Mouse (Mus musculus) left cerebral cortex, adult 11 months (tissue): Measurements from ENCODE around the gene Fam160a1.

Experiments
- DNase-seq: peaks from one replicate; pipeline ENCODE4 v3.0.0; 2022; ENCODE audit warnings: low spot score

Gene Fam160a1

GRCm38 (mm10) chr3:85817191-85817590, at the start of gene Fam160a1:
Gene Fam160a1 (minus strand): TSS chr3:85817291.
- no peak for DNase-seq

DNA sequence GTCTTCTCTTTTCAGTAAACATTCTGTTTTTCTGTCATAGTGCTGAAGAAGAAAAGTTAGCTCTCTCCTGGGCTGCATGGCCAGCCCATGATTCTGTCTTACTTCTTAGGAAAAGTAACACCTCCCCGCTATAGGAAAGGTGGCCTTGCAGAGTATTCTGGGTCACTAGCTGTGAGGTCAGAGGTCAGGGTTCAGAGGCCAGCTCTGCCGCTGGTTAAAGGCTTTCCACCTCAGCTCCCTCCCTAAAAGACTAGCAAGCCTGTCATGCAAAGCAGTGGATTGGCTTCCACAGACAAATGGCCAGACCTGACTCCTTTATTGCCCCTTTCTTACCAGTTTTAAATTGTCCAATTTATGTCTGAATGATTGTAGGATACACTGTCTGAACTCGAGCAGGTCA, 46.9 kb upstream of the Fam160a1 start:
- DNase-seq, result no peak

DNA sequence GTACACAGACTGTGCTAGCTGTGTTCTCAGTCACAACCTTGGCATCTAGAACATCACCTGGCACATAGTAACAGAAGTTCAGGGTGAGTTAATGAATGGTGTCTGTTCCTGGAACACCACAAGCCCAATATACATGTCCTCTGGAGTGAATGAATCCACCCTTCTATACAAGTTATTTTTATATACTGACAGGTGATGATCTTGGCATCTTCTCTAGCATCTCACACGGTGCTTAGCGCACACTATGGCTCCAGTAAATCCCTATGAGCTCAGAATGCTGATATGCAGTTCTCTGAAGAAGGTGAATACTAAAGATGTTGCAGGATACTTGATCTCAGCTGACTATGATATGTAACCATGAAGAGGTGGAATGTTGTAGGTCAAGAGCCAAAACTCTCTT, 45.8 kb upstream of the Fam160a1 start:
- no peak for DNase-seq

GRCm38 (mm10) chr3:85860996-85861395, 43.9 kb upstream of the Fam160a1 start:
- no peak for DNase-seq

DNA sequence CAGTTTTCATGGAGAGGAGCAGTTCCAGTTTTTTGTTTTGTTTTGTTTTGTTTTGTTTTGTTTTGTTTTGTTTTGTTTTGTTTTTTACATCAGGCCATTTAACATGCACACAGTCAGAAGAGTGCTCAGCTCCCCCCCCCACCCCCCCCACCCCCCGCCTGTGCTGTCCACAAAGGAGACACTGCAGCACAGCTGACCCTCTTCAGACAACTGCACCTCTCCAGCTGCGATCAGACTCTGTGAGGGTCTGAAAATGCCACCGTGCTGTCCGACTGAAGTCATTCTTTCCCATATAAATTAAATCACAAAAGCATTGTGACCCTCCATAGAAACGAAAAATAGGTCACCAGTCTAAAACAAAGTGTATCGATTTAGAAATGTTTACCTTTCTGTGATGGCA, 42.2 kb upstream of the Fam160a1 start:
- no peak for DNase-seq

DNA sequence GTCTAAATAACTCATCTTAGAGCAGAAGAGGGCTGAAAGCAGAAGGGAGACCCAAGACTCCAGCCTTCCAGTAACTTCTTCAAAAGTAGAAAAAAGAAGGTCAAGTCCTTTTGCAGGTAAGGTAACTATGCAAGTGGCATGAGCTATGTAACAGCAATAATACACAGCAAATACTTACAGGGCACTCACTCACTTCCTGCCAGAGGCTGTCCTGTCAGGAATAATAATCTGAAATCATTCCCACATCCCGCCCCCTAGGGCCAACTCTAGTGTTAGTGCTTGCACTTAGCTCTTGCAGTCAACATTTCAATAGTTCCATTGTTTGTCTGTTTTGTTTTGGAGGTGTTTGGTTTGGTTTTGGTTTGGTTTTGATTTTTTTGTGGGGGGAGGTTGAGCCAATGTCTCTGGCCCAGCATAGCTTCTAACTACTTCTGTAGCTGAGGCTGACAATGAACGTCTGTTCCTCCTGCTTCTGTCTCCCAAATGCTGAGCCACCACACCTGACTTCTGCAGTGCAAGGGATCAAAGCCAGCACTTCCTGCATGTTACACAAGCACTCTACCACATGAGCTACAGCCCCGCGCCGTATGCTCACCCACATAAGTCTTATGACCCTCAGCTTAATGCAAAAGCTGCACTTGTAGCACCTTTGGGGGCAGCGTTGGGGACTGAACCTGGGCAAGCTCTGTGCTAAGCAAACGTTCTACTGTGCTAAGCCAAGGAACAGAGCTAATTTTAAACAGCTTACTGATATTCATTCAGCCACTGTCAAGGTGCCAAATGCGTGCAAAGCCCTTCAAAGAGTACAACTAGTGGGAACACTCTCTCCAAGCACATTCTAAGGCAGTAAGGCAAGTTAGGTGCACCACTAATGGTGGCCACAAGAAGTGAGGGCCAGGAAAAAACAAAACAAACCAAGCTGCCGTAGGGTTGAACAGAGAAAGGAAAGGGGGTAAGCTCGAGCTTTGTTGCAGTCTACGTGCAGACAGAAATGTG, 41.3 kb upstream of the Fam160a1 start:
- no peak for DNase-seq

- no peak for DNase-seq
These were observed 40.0 kb upstream of the Fam160a1 start for GRCm38 (mm10) chr3:85857083-85857482.

DNA sequence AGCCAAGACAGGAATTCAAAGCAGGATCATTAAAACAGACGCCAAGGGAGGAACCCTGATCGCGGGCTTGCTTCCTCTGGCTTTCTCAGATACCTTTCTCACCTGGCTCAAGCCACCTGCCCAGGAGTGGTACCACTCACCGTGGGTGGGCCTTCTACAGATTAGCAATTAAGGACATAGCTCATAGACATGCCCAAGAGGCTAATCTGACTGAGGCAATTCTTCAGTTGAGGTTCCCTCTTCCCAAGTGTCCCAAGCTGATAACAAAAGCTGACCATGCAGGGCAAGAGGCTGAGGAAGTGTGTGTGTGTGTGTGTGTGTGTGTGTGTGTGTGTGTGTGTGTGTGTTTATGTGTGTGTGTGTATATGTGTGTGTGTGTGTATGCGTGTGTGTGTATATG, 38.9 kb upstream of the Fam160a1 start:
- DNase-seq, result no peak

- no peak for DNase-seq
These were observed 38.0 kb upstream of the Fam160a1 start for GRCm38 (mm10) chr3:85855043-85855442.

- no peak for DNase-seq
These were observed 37.1 kb upstream of the Fam160a1 start for GRCm38 (mm10) chr3:85854143-85854542.

- no peak for DNase-seq
These were observed 36.6 kb upstream of the Fam160a1 start for GRCm38 (mm10) chr3:85853715-85854114.

GRCm38 (mm10) chr3:85850079-85850478, 33.0 kb upstream of the Fam160a1 start:
- DNase-seq, result no peak

GRCm38 (mm10) chr3:85846316-85846715, 29.2 kb upstream of the Fam160a1 start:
- DNase-seq, result no peak

- no peak for DNase-seq
These were observed 28.2 kb upstream of the Fam160a1 start for GRCm38 (mm10) chr3:85845341-85845740.

GRCm38 (mm10) chr3:85842881-85843218, 25.8 kb upstream of the Fam160a1 start:
- DNase-seq, result no peak

DNA sequence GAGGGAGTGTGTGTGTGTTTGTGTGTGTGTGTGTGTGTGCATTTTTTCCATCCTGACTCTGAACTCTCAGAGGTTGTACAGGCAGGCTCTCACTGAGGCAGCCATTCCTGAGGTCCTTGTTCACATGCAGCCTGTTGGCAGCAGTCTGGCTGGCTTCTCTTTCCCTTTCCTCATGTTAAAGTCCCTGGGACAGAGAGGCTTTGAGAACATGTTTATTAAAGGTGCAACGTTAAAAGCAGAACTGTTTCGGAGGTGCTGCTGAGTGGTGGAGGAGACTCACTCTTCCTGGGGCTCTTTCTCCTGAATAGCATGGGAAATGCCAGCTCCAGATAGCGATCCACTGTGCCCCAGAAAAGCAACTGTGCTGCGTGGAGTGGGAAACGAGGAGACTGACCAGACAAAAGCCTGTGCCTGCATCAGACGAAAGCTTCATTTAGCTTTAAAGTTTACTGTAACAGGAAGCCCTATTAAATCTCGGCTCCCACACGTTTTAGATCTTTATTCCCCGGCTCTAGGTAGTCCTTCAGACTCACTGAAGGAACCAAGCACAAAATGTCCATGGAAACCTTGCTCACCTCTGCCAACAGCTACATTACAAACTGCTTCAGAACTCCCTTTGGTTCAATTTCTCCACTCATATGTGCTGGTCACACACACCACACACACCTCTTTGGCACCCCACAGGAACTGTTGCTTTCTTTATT, 25.2 kb upstream of the Fam160a1 start:
- no peak for DNase-seq

GRCm38 (mm10) chr3:85841454-85842176, 24.5 kb upstream of the Fam160a1 start:
- DNase-seq, result no peak

GRCm38 (mm10) chr3:85833627-85834026, 16.5 kb upstream of the Fam160a1 start:
- DNase-seq, result no peak

GRCm38 (mm10) chr3:85832490-85833155, 15.5 kb upstream of the Fam160a1 start:
- no peak for DNase-seq

DNA sequence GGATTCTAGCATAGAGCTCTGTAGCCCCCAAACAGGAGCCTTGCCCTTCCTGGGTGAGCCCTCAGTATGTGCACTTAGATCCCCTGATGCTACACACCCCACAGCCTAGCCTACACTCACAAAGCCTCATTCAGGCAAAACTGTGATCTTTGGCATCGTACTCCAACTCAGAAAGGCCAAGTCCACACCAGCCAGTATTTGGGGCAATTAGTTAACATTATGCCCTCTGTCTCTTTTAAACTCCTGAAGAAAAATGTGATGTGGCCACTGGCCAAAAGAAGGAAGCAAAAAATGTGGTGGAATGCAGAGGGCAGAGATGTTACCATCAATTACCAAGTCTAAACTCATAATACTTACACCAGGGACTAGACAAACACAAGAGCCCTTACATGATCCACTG, 14.7 kb upstream of the Fam160a1 start:
- DNase-seq, result no peak

- DNase-seq, result no peak
These were observed 12.0 kb upstream of the Fam160a1 start for GRCm38 (mm10) chr3:85829047-85829446.

- DNase-seq, result no peak
These were observed 10.7 kb upstream of the Fam160a1 start for GRCm38 (mm10) chr3:85827815-85828214.
